Mouse (Mus musculus): ENCODE measurements at regions not wholly inside any gene's neighbourhood (a gene's known extent, or its start where the extent isn't known, plus 50 kb on each side); places are given as distances from the start of the nearest gene placed in this dataset.
A peak's percentile ranks its signal among the peaks of the same experiment; 100 is the strongest.

DNA sequence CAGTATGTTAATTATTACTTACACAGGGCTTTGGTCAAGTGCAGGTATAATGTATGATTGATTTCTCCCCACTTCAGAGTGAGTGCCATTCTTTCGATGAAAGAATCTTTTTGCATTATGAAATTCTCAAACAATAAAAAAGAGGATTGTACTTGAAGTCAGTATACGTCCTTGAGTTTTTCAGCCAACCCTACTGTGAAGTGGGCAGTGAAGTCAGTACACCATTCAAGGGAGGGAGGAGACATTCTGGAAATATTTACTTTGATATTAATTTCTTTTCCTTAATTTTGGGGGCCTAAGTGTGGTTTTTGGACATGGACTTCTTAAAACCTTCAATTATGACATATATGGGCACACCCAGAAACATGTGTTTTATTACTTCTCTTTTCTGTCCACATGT lies 586.2 kb upstream of the Nrsn1 start:
- 0 out of 2 replicates have a peak, but pooled peaks cover 2% of the 10 kb centered on the region for H3K4me1 ChIP-seq (replicated peaks; ENCODE audit: control insufficient read depth, insufficient read depth, low read length)
- H3K36me3 ChIP-seq (ENCODE audit: control insufficient read depth, insufficient read depth, low read length), result no peaks in the 10 kb centered on the region
- no peak for DNase-seq (ENCODE audit: low spot score)
- 92% methylated on average over 2 of the region's 2 CpGs for WGBS
- H3K27me3 ChIP-seq (replicated peaks; ENCODE audit: control insufficient read depth, insufficient read depth, low read length), result no peaks in the 10 kb centered on the region
- H3K4me3 ChIP-seq (ENCODE audit: low read depth, low read length), result no peak overlapping the region
- no peak for ATAC-seq (replicated peaks; ENCODE audit: low FRiP score, low TSS enrichment, low read depth)
- H3K4me2 ChIP-seq (ENCODE audit: low read length), result no peak overlapping the region
- no peak overlapping the region for H3K27ac ChIP-seq (ENCODE audit: low read depth)
- H3K9ac ChIP-seq (ENCODE audit: low read length), result no peak overlapping the region
- H3K9me3 ChIP-seq (ENCODE audit: control insufficient read depth, low read length), result no peaks in the 10 kb centered on the region

DNA sequence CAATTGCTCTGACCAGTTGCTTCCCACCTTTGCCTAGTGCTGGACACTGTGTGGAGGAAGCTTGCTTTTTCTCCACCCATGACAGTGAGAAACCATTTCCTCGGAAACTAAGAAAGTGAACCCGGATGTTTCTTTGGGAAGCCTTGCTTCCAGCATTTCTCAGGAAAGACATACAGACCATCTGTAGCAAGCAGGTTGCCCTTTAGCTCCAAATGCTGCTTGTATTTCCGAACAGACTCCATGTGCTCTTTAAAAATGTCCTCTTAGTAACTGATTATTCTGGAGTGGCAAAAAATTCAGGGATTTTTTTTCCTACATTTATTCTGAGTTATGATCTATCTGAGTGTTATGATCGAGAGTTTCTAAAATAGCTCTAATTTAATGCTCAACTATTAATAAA lies 577.9 kb upstream of the Nrsn1 start:
- no peaks in the 10 kb centered on the region for H3K36me3 ChIP-seq (ENCODE audit: control insufficient read depth, insufficient read depth, low read length)
- H3K9me3 ChIP-seq (ENCODE audit: control insufficient read depth, low read length), result no peaks in the 10 kb centered on the region
- H3K4me1 ChIP-seq (replicated peaks; ENCODE audit: control insufficient read depth, insufficient read depth, low read length), result no peaks in the 10 kb centered on the region
- no peak overlapping the region for H3K27ac ChIP-seq (ENCODE audit: low read depth)
- H3K27me3 ChIP-seq (replicated peaks; ENCODE audit: control insufficient read depth, insufficient read depth, low read length), result no peaks in the 10 kb centered on the region
- no peak overlapping the region for H3K4me3 ChIP-seq (ENCODE audit: low read depth, low read length)
- no peak overlapping the region for H3K4me2 ChIP-seq (ENCODE audit: low read length)
- 80% methylated on average over 4 of the region's 4 CpGs for WGBS
- no peak for ATAC-seq (replicated peaks; ENCODE audit: low FRiP score, low TSS enrichment, low read depth)
- H3K9ac ChIP-seq (ENCODE audit: low read length), result no peak overlapping the region
- DNase-seq (ENCODE audit: low spot score), result no peak

DNA sequence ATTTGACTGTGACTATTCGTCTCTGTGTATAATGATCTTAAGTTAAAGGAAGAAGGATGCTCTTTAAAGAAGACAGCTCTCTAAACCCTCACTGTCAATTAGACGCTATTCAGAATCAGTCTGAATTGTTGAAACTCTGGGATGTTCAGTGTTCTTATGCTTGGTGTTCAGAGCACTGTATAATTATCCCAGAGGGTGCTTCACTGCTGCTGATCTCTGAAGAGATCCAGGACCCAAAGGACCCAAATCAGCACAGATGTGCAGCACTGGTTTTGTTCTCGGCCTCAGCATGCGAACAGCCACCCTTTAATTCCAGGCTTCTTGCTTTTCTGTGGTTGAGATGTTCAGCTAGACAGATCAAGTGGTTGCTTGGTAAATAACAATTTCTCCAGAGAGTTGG lies 567.9 kb upstream of the Nrsn1 start:
- DNase-seq (ENCODE audit: low spot score) (no peak), ATAC-seq (replicated peaks; ENCODE audit: low FRiP score, low TSS enrichment, low read depth) (no peak)
- no peak overlapping the region for H3K4me2 ChIP-seq (ENCODE audit: low read length)
- H3K9ac ChIP-seq (ENCODE audit: low read length), result no peak overlapping the region
- no peaks in the 10 kb centered on the region for H3K9me3 ChIP-seq (ENCODE audit: control insufficient read depth, low read length)
- H3K36me3 ChIP-seq (ENCODE audit: control insufficient read depth, insufficient read depth, low read length), result no peaks in the 10 kb centered on the region
- no peak overlapping the region for H3K4me3 ChIP-seq (ENCODE audit: low read depth, low read length)
- 83% methylated on average over 4 of the region's 4 CpGs for WGBS
- no peak overlapping the region for H3K27ac ChIP-seq (ENCODE audit: low read depth)
- no peaks in the 10 kb centered on the region for H3K4me1 ChIP-seq (replicated peaks; ENCODE audit: control insufficient read depth, insufficient read depth, low read length)
- H3K27me3 ChIP-seq (replicated peaks; ENCODE audit: control insufficient read depth, insufficient read depth, low read length), result no peaks in the 10 kb centered on the region

DNA sequence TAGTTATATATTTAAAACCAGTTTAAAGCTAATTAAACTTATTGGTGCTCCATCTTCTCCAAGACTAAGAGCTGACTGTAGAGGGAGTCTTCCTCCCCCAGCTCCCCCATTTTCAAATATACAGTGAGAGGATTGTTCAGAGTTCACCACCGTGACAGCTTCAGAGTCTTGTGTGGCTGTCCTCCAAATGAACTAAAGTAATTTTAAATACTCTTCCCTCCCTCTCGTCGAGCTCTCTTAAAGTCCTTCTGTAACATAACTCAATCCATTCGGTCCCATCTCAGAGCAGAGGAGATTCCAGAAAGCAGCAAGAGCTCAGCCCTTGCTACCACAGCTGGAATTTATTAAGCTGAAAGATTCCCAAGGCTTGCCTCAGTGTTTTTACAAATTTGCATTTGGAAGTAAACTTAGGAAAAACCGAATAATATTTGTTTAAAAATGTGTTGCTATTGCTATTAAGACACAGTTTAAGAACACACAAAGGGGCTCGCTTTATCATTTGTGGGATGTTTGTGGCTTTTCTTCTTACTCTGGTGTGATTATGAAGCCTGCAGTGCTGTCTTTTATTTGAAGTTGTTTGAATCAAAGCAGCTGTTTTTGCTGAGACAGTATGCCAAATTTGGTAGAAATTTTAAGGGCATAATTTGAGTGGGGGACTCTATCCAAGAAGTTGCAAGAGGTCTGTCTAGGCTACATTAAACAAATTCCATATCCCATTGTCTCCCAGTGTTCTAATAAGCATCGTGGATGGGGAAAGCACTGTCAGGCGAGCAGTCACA lies 559.0 kb upstream of the Nrsn1 start:
- Histone ChIP-seq H3K9me3 (ENCODE audit: control insufficient read depth, low read length) (no peaks in the 10 kb centered on the region), H3K9ac (ENCODE audit: low read length) (no peak overlapping the region), H3K27me3 (replicated peaks; ENCODE audit: control insufficient read depth, insufficient read depth, low read length) (no peaks in the 10 kb centered on the region), H3K36me3 (ENCODE audit: control insufficient read depth, insufficient read depth, low read length) (no peaks in the 10 kb centered on the region), H3K4me1 (replicated peaks; ENCODE audit: control insufficient read depth, insufficient read depth, low read length) (0 out of 2 replicates have a peak, but pooled peaks cover 6% of the 10 kb centered on the region), H3K4me2 (ENCODE audit: low read length) (no peak overlapping the region), H3K4me3 (ENCODE audit: low read depth, low read length) (no peak overlapping the region), H3K27ac (ENCODE audit: low read depth) (peak overlapping the region; percentile 74)
- DNase-seq (ENCODE audit: low spot score), result no peak
- ATAC-seq (replicated peaks; ENCODE audit: low FRiP score, low TSS enrichment, low read depth), result peak; percentile 70
- WGBS, result 22% methylated on average over 8 of the region's 8 CpGs

DNA sequence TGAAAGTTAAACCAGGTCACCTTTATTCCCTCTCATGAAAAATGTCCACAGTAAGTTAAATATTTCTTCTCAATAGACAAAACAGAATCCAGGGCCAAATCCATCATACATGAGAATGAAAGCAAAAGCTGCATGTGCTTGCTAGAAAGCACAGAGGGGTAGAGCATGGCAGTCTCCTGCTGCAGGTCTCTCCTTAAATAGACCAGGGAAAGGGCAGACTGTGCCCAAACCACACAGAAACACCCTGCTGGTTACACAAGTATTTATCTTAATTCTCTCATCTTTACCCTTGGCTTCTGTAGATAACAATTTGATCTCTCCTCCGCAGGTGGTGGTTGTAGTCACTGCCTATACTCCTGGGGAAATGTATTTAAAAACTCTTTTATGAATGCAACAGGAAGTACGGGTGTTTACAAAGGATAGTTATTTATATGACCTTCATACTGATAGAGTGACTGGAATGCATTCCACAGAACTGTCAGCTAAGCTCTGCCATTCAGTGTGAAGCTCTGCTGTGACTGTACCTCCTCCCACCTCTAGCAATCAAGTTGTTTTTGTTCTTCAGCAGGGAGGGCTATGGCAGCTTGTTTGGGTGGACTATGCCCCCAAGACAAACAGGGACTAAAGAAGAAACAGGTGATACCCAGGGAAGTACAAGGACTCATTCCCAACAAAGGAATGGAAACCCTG lies 538.4 kb upstream of the Nrsn1 start:
- Histone ChIP-seq H3K9ac (ENCODE audit: low read length) (no peak overlapping the region), H3K27ac (ENCODE audit: low read depth) (no peak overlapping the region), H3K36me3 (ENCODE audit: control insufficient read depth, insufficient read depth, low read length) (no peaks in the 10 kb centered on the region), H3K4me3 (ENCODE audit: low read depth, low read length) (no peak overlapping the region), H3K4me2 (ENCODE audit: low read length) (no peak overlapping the region), H3K9me3 (ENCODE audit: control insufficient read depth, low read length) (no peaks in the 10 kb centered on the region), H3K4me1 (replicated peaks; ENCODE audit: control insufficient read depth, insufficient read depth, low read length) (no peaks in the 10 kb centered on the region), H3K27me3 (replicated peaks; ENCODE audit: control insufficient read depth, insufficient read depth, low read length) (no peaks in the 10 kb centered on the region)
- DNase-seq (ENCODE audit: low spot score) (no peak), ATAC-seq (replicated peaks; ENCODE audit: low FRiP score, low TSS enrichment, low read depth) (no peak)
- 53% methylated on average over 2 of the region's 2 CpGs for WGBS

DNA sequence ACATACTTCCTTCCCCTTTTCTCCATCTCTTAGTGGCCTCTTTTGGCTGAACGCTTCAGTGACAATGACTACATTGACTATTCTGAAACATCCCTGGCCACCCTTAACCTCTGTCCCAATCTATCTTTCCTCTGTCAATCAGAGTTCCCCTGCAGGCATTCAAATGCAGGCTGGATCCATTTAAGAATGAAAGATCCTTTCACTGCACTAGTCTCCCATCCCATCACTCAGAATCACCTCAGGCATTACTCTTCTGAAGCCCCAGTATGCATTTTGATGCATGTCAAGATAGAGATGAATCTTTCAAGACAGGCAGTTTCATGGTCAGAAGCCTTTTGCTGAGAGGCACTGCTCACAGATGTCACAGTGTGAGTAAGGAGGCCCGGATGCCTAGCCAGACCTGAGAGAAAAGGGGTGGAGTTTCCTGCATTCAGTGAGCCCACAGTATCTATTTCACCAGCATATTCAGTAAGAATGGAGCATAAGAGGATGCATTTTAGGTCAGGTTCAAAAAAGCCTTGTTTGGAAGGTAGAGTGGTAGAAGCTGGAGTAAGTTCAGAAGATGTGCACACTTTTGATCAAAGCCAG lies 523.0 kb upstream of the Nrsn1 start:
- H3K9me3 ChIP-seq (ENCODE audit: control insufficient read depth, low read length), result no peaks in the 10 kb centered on the region
- H3K4me3 ChIP-seq (ENCODE audit: low read depth, low read length), result no peak overlapping the region
- no peaks in the 10 kb centered on the region for H3K36me3 ChIP-seq (ENCODE audit: control insufficient read depth, insufficient read depth, low read length)
- no peaks in the 10 kb centered on the region for H3K4me1 ChIP-seq (replicated peaks; ENCODE audit: control insufficient read depth, insufficient read depth, low read length)
- ATAC-seq (replicated peaks; ENCODE audit: low FRiP score, low TSS enrichment, low read depth), result no peak
- no peaks in the 10 kb centered on the region for H3K27me3 ChIP-seq (replicated peaks; ENCODE audit: control insufficient read depth, insufficient read depth, low read length)
- no peak for DNase-seq (ENCODE audit: low spot score)
- no peak overlapping the region for H3K4me2 ChIP-seq (ENCODE audit: low read length)
- H3K9ac ChIP-seq (ENCODE audit: low read length), result no peak overlapping the region
- H3K27ac ChIP-seq (ENCODE audit: low read depth), result no peak overlapping the region
- WGBS, result 70% methylated on average over 2 of the region's 2 CpGs

DNA sequence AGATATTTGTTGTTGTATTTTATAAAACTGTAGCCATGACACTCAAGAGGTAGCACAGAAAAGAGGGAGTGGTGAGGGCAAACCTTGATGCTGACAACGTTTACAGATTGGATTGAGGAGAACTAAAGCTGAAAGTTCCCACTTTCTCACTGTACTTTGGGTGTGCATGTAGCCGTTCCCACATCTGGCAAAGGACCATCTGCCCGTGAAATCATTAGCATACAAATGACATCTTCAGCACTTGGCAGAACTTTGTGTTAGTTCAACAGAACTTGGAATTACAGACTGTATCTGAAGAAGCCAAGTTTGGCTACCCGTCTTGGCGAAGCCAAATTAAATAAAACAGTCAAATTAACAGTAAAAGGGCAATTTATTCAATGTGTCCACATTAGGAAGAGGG lies 510.9 kb upstream of the Nrsn1 start:
- ATAC-seq (replicated peaks; ENCODE audit: low FRiP score, low TSS enrichment, low read depth) (no peak), DNase-seq (ENCODE audit: low spot score) (no peak)
- Histone ChIP-seq H3K9ac (ENCODE audit: low read length) (no peak overlapping the region), H3K4me3 (ENCODE audit: low read depth, low read length) (no peak overlapping the region), H3K36me3 (ENCODE audit: control insufficient read depth, insufficient read depth, low read length) (no peaks in the 10 kb centered on the region), H3K4me2 (ENCODE audit: low read length) (no peak overlapping the region), H3K27me3 (replicated peaks; ENCODE audit: control insufficient read depth, insufficient read depth, low read length) (no peaks in the 10 kb centered on the region), H3K4me1 (replicated peaks; ENCODE audit: control insufficient read depth, insufficient read depth, low read length) (no peaks in the 10 kb centered on the region), H3K9me3 (ENCODE audit: control insufficient read depth, low read length) (no peaks in the 10 kb centered on the region), H3K27ac (ENCODE audit: low read depth) (no peak overlapping the region)
- 79% methylated on average over 5 of the region's 5 CpGs for WGBS

DNA sequence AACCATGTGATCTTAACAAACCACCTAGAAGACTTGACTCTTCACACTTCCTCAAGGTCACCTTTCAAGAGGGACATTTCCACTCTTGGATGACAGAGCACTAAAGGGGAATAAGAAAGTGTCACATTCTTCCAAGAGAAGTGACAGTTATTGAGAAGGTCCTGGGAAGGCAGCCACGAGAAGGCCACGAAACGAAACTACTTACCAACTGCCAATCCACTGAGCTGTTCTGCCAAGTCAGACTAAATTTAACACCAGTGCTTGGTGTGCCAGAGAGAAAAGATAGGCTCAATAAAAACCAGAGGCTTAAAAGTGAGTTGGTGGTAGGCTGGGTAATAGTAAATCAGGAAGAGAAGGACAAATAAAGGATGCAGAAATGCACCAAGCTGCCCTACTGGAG lies 507.4 kb upstream of the Nrsn1 start:
- WGBS, result 83% methylated on average over 3 of the region's 3 CpGs
- Histone ChIP-seq H3K4me1 (replicated peaks; ENCODE audit: control insufficient read depth, insufficient read depth, low read length) (no peaks in the 10 kb centered on the region), H3K4me3 (ENCODE audit: low read depth, low read length) (no peak overlapping the region), H3K9me3 (ENCODE audit: control insufficient read depth, low read length) (no peaks in the 10 kb centered on the region), H3K36me3 (ENCODE audit: control insufficient read depth, insufficient read depth, low read length) (no peaks in the 10 kb centered on the region), H3K27ac (ENCODE audit: low read depth) (no peak overlapping the region), H3K4me2 (ENCODE audit: low read length) (no peak overlapping the region), H3K9ac (ENCODE audit: low read length) (no peak overlapping the region), H3K27me3 (replicated peaks; ENCODE audit: control insufficient read depth, insufficient read depth, low read length) (no peaks in the 10 kb centered on the region)
- ATAC-seq (replicated peaks; ENCODE audit: low FRiP score, low TSS enrichment, low read depth) (no peak), DNase-seq (ENCODE audit: low spot score) (no peak)
